Mouse (Mus musculus): Measurements from ENCODE around the gene Tvp23a.

DNA sequence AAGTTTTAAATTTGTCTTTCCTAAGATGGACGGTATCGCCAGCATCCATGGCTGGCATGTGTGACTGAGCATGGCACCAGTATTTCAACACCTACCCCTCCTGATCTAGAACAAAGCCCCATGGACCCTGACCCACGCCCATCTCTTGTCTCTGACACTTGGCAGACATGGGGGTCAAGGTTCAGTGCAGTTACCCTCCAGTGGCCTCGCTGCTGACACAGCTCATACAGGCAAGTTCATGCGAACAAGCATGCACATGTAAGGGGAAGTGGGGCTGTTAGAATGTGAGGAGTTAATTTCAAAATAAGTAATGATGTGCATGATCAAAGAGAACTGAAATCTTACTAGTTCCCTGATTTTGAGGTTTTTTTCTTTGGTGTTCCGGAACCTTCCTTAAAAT is 11.0 kb downstream of the Tvp23a start:
- TF ChIP-seq CTCF (IDR thresholded peaks at IDR 0.05; ENCODE audit: low read depth) (no peak), EP300 (optimal IDR thresholded peaks at IDR 0.05) (no peak)

All from stomach, postnatal 0 days (tissue).